Mouse (Mus musculus) G1E-ER4 (cell line): ENCODE results near the gene Elf1. TPM values are rescaled to one million over a fixed set of nuclear protein-coding genes. Genes with fewer than 3 reads are reported as not detected.
"Not testable (repeated sequence)": the region's sequence is repeated elsewhere in the genome, so short reads cannot be mapped to it uniquely, and the experiment has no call there.

ENCODE experiments used
- GATA1 ChIP-seq: IDR thresholded peaks from one replicate; pipeline ENCODE4 v1.8.0; 2012; ENCODE audit warnings: low read length, inconsistent platforms
- polyA plus RNA-seq: library from polyadenylated mRNA; stranded (reverse); fragments of >175 nt; gene quantifications from 2 replicates; pipeline ENCODE4 v1.2.3, GENCODE M21; 2012

Gene Elf1
- polyA plus RNA-seq: 6.8 and 9.0 TPM in 2 replicates

- no peak for TF ChIP-seq GATA1
Observed at GRCm38 (mm10) chr14:79480624-79481338, at the start of gene Elf1. Elf1 (plus strand) TSS chr14:79481194.

- TF ChIP-seq GATA1: no peak
Observed at GRCm38 (mm10) chr14:79434068-79434467, 46.9 kb upstream of the Elf1 start.

DNA sequence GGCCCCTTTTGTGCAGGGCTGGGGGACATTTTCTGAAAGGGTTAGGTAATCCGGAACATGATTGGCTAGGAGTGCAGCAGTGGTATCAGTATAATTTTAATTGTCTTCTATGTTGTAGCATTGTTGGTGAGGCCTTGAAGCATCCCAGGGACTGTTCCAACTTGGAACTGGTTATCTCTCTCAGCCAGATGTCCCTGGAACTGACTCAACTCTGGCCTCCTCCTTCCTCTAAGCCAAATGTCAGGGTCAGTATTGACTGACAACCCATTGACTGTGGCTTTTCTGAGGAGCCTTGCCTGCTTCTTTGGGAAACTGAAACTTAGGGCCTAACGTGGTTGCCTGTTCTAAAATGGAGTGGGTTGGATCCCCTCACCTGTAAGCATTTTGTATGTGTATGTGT is 40.3 kb upstream of the Elf1 start:
- TF ChIP-seq GATA1: no peak

DNA sequence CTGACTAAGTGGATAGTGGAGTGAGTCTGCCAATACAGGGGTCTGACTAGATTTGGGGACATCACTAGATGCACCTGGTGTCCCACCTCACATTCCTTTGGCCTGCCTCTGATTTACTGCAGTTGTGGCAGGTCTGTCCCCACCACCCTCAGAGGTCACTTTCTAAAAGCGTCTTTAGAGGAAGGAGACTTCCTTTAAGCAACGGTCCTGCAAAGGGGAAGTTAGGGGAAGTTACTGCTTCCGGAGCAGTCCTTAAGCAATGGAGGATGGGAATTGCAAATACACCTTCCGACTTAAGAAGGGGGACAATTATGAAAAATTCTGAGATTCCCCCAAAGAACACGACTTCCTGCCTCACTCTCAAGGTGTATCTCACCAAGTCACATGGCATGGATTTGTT is 39.6 kb upstream of the Elf1 start:
- no peak for TF ChIP-seq GATA1

GRCm38 (mm10) chr14:79444601-79445000 is 36.4 kb upstream of the Elf1 start:
- no peak for TF ChIP-seq GATA1

DNA sequence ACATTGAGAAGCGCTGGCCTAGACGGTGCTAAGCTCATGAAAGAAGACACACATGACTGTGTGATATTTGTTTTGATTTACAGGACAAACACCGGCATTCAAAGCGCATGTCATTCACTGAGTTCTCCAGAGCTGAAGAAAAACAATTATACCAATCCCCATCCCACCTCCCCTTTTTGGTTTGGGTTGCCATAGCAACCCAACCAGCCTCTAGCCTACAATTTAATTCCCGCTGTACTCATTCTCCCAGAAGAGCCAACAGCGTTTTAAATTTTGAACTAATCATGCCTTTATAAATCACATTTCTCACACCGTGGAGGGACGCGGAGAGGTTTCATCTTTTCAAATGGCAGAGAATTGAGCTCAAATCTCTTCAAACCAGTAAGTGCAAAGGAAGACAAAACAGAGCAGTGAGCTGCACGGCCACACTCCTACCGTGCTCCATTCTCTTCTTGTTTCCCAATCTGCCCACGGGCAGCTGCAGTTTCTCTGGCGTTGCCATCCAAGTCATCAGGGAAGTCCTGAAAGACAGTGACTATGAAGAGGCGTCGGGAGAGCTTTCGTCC is 35.9 kb upstream of the Elf1 start:
- no peak for TF ChIP-seq GATA1

GRCm38 (mm10) chr14:79451681-79452590 is 29.1 kb upstream of the Elf1 start, which contains the start of gene Kbtbd6:
Kbtbd6 (plus strand) TSS chr14:79451835.
- TF ChIP-seq GATA1: not testable (repeated sequence)

GRCm38 (mm10) chr14:79460401-79460800 is 20.6 kb upstream of the Elf1 start:
- no peak for TF ChIP-seq GATA1

DNA sequence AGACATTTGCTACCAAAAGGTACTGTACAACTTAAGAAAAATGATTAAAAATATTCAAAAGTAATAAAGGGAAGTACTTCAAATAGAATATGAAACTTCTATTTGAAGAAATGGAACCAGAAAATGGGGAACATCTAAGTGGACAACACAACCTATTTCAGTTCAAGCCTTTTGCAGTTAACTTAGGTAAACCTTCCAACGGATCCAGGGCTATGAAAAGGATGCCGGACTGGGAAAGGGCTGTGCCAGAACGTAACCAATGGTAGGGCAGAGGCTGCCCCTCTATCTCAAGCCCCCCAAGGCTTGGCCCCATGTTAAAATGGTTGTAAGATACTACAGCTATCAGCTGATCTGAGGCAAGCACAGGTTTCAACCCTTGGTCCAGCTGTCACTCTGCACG is 20.0 kb upstream of the Elf1 start:
- no peak for TF ChIP-seq GATA1

- no peak for TF ChIP-seq GATA1
Observed at GRCm38 (mm10) chr14:79465623-79466022, 15.4 kb upstream of the Elf1 start.

GRCm38 (mm10) chr14:79467621-79468020 is 13.4 kb upstream of the Elf1 start:
- no peak for TF ChIP-seq GATA1

DNA sequence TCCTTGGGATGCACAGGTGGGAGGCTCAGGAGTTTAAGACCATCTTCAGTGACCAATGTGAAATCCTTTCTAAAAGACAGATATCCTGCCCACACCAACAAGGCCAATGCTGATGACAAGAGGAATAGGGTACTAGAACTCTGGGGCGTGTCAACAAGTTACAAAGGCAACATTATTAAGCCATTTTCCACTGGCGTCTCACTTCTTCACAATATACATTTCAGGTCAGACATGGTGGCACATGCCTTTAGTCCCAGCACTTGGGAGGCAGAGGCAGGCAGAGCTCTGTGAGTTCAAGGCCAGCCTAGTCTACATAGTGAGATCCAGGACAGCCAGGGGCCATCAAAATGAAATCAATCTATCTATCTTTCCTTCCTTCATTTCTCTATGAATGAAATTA is 7.6 kb upstream of the Elf1 start:
- TF ChIP-seq GATA1: no peak

DNA sequence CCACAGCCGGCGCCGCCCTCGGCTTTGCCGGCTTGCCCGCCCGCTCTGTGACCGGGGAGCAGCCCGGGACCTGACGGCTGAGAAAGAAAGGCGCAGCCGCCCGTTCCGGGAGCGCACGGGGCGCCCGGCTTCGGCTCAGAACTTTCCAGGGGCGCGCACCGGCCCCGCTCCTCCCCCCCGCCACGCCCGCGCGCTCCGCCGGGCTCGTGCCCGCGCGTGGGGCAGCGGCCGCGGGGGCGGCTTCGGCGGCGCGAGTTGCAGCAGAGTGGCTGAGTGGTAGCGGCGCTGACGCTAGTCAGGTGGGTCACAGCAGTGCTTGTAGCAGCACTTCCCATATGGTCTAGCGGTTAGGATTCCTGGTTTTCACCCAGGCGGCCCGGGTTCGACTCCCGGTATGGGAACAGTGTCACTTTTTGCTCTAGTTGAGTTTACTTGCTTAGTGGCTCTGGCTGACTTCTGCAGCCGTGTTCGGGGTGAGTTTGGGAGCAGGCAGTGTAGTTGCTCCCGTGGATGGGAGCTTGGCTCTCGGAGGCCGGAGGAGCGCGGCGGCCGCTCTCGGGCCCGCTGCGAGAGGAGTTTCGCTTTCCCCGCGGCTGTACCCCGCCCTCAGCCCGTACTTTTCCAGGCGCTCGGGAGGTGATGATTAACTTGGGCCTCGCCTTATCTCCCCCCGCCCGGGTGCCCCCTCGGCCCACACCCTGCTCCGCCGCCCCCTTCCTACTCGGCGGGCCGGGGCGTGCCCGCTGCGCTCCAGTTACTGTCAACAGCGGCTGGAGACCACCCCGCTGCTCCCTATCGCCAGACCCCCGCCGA is 551 bp downstream of the Elf1 start, which contains the start of gene Wbp4:
Wbp4 (minus strand) TSS at position 182 of the 813 bp plus-strand sequence.
- TF ChIP-seq GATA1: no peak

DNA sequence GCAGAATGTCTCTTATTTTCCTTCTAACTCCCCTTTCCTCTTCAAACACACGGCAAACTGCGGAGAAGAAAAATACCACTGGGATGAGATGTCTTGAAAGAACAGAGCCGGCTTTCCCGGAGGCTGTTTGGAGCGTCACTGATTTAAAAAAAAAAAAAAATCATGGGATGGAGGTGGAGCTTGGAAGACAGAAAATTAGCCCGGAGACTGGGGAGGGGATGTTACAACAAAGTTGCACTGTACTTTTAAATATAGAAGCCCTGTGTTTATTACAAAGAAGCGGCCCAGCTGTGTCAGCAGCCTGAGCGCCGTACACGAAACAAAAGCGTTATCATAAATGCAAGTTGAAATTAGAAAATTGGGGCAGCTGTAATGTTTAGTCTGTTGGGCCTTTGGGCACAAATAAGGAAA is 1.3 kb downstream of the Elf1 start:
- no peak for TF ChIP-seq GATA1

- no peak for TF ChIP-seq GATA1
Observed at GRCm38 (mm10) chr14:79482747-79483355, 1.9 kb downstream of the Elf1 start.
